13 mouse cellular contexts compared by ENCODE assay signal in the genomic region with DNA sequence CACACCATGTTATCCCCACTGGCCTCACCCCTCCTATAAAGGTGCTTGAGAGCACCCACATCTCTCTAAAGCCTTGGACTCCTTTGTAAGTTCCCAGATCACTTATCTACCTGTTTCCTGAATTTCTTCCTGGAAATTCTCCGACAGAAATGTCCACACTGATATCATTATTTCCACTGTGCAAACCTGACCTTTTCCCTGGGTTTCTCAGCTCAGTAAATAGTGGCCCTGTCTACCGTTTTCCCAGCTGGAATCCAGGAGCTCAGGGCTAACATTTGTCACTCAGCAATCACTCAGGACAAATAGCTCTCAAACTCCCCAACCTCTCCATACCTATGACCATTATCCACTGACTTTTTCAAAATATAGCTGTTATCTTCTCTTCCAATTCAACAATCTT.
"Had no signal": no experiment of that assay in that cellular context is flagged by ENCODE, and none has a peak within 500 bp of the region (broad histone marks: within the 10 kb centered on the region; RNA-seq: fewer than 3 reads in every experiment).

No protein-coding gene starts in this region.

- H3K9me3 ChIP-seq: midbrain, embryonic 10.5 days; midbrain, embryonic 12.5 days; midbrain, embryonic 15.5 days; neural tube, embryonic 12.5 days; stomach, embryonic 15.5 days had no signal

- H3K27ac ChIP-seq: midbrain, embryonic 10.5 days; midbrain, embryonic 12.5 days; midbrain, embryonic 15.5 days; neural tube, embryonic 12.5 days; stomach, embryonic 15.5 days had no signal

- H3K4me3 ChIP-seq: midbrain, embryonic 10.5 days; midbrain, embryonic 12.5 days; midbrain, embryonic 15.5 days; neural tube, embryonic 12.5 days; stomach, embryonic 15.5 days had no signal

- H3K27me3 ChIP-seq: midbrain, embryonic 12.5 days; midbrain, embryonic 15.5 days; neural tube, embryonic 12.5 days; stomach, embryonic 15.5 days had no signal

- DNase-seq: lung, adult 18-20 months; lung, embryonic 14.5 days; lung, postnatal 10 days; lung, postnatal 4 days; right cerebral cortex, postnatal 14 days; thymus, adult 18-20 months; thymus, postnatal 14 days; thymus, postnatal 36 days had no signal

- H3K9ac ChIP-seq: lung, embryonic 14.5 days; midbrain, embryonic 12.5 days; midbrain, embryonic 15.5 days; neural tube, embryonic 12.5 days; stomach, embryonic 15.5 days had no signal

- H3K36me3 ChIP-seq: midbrain, embryonic 10.5 days; midbrain, embryonic 12.5 days; midbrain, embryonic 15.5 days; neural tube, embryonic 12.5 days; stomach, embryonic 15.5 days had no signal

- H3K4me2 ChIP-seq: lung, embryonic 14.5 days; midbrain, embryonic 12.5 days; midbrain, embryonic 15.5 days; neural tube, embryonic 12.5 days; stomach, embryonic 15.5 days had no signal

- ATAC-seq: midbrain, embryonic 15.5 days had no signal
